Mouse (Mus musculus) small intestine, adult 2 months (tissue): ENCODE measurements at regions not wholly inside any gene's neighbourhood (a gene's known extent, or its start where the extent isn't known, plus 50 kb on each side); places are given as distances from the start of the nearest gene placed in this dataset.

Source experiments
- H3K27ac ChIP-seq: fragments of 200-500 bp; 2 replicates; pipeline ENCODE4 v1.5.1; 2012; ENCODE audit warnings: low read depth, low read length, control low read depth, inconsistent platforms; ENCODE audit not compliant: insufficient read depth
- H3K27me3 ChIP-seq: fragments of 200-500 bp; 2 replicates; pipeline ENCODE4 v1.6.1; 2012; ENCODE audit warnings: mild to moderate bottlenecking, moderate library complexity, low read length, inconsistent platforms; ENCODE audit not compliant: control insufficient read depth, insufficient read depth
- H3K36me3 ChIP-seq: fragments of 200-500 bp; 2 replicates; pipeline ENCODE4 v1.6.1; 2012; ENCODE audit warnings: mild to moderate bottlenecking, low read length, control low read depth, inconsistent platforms; ENCODE audit not compliant: control insufficient read depth, insufficient read depth
- H3K4me1 ChIP-seq: fragments of 200-500 bp; 2 replicates; pipeline ENCODE4 v1.6.1; 2012; ENCODE audit warnings: low read length, inconsistent platforms, mixed read lengths; ENCODE audit not compliant: control insufficient read depth, insufficient read depth, insufficient read length
- H3K4me3 ChIP-seq: fragments of 200-500 bp; 2 replicates; pipeline ENCODE4 v1.5.1; 2012; ENCODE audit warnings: low read depth, mild to moderate bottlenecking, control low read depth, inconsistent platforms, low read length, moderate library complexity
- CTCF ChIP-seq: fragments of 200-500 bp; IDR thresholded peaks from 2 replicates; pipeline ENCODE4 v1.5.1; 2012; ENCODE audit warnings: low read depth, mild to moderate bottlenecking, control low read depth, inconsistent platforms, low read length, moderate library complexity, mixed read lengths; ENCODE audit not compliant: insufficient replicate concordance, insufficient read length; ENCODE audit errors: extremely low read depth
- POLR2A ChIP-seq: fragments of 200-500 bp; IDR thresholded peaks from 2 replicates; pipeline ENCODE4 v1.6.1; 2012; ENCODE audit warnings: low read depth, mild to moderate bottlenecking, control low read depth, inconsistent platforms, low read length, moderate library complexity
- WGBS: fragments of 180-500 bp; shearing (Covaris S2); methylation state at CpG from one replicate; pipeline ENCODE4 v1.1.7; 2018; 5-methylcytosine and 5-hydroxymethylcytosine counted together

DNA sequence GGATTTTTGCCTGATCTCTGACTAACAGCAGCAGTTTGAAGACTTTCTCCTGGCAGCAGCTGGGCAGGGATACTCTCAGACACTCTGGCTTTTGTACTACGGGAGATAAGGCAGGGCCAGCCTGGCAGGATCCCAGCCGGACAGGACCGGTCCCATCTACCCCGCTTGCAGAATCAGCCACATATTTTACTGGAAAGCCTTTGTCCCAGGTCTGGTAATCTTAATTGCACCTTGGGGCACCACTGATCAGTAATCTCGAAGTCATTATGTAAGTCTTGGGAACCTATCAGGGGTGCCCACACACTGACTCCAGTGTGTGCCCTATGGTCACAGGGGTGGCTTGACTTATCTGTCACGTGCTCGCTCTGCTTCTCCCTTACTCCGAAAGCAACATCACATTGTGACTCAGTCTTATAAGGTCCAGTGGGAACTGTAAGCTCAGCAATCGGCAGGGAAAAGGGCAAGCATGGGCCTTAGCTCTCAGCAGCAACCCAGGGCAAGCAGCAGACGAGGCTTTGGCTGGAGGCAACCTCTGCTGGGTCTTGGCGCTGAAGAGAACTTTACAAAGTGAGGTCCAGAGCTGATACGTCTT is 105.0 kb upstream of the Atp1a1 start:
- H3K36me3 ChIP-seq = no peaks in the 10 kb centered on the region
- peaks cover 41% of the 10 kb centered on the region for H3K4me1 ChIP-seq
- H3K27me3 ChIP-seq = no peaks in the 10 kb centered on the region
- peak overlapping the region; percentile 99 for H3K27ac ChIP-seq
- no peak overlapping the region for H3K4me3 ChIP-seq
- 31% methylated on average over 12 of the region's 12 CpGs for WGBS
- peak; percentile 24; the same call in 1 of the 2 replicates for TF ChIP-seq POLR2A
- no peak for TF ChIP-seq CTCF

GRCm38 (mm10) chr3:101708821-101709220 is 104.3 kb upstream of the Atp1a1 start:
- WGBS = 33% methylated on average over 8 of the region's 8 CpGs
- Histone ChIP-seq H3K4me3 (no peak overlapping the region), H3K27me3 (no peaks in the 10 kb centered on the region), H3K27ac (peak overlapping the region; percentile 99), H3K36me3 (no peaks in the 10 kb centered on the region), H3K4me1 (peaks cover 37% of the 10 kb centered on the region)
- TF ChIP-seq CTCF (no peak), POLR2A (no peak; the same call in 1 of the 2 replicates)

GRCm38 (mm10) chr3:101704919-101705318 is 100.4 kb upstream of the Atp1a1 start:
- 81% methylated on average over 9 of the region's 9 CpGs for WGBS
- H3K36me3 ChIP-seq = no peaks in the 10 kb centered on the region
- peaks cover 38% of the 10 kb centered on the region for H3K4me1 ChIP-seq
- no peak overlapping the region for H3K27ac ChIP-seq
- H3K4me3 ChIP-seq = no peak overlapping the region
- TF ChIP-seq CTCF (no peak), POLR2A (no peak)
- no peaks in the 10 kb centered on the region for H3K27me3 ChIP-seq

DNA sequence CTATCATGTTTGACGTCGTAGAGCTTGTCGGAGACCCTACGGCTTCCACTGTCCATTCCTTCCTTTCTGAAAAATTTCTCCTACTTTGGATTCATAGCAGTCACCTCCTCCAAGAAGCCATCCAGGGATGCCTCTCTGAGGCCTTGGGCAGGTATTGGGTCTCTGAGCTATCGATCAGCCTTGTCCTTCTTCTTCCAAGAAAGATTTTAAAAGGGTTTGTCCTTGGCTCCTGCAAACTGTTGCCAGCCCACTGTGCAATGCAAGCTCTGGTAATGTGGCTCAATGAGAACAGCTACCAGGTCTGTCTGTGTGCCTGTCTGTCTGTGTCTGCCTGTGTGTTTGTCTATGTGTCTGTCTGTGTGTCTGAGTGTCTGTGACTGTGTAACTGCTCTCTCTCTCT is 99.8 kb upstream of the Atp1a1 start:
- Histone ChIP-seq H3K27ac (no peak overlapping the region), H3K36me3 (no peaks in the 10 kb centered on the region), H3K4me1 (peaks cover 36% of the 10 kb centered on the region), H3K4me3 (no peak overlapping the region), H3K27me3 (no peaks in the 10 kb centered on the region)
- TF ChIP-seq POLR2A = no peak
- no peak for TF ChIP-seq CTCF
- WGBS = 97% methylated on average over 5 of the region's 5 CpGs

- peak overlapping the region; percentile 45; the same call in 1 of the 2 replicates for H3K27ac ChIP-seq
- TF ChIP-seq CTCF = no peak
- no peak for TF ChIP-seq POLR2A
- WGBS = 23% methylated on average over 1 of the region's 1 CpGs
- H3K27me3 ChIP-seq = no peaks in the 10 kb centered on the region
- H3K4me3 ChIP-seq = no peak overlapping the region
- peaks cover 29% of the 10 kb centered on the region; the same call in 1 of the 2 replicates for H3K4me1 ChIP-seq
- H3K36me3 ChIP-seq = no peaks in the 10 kb centered on the region
Measured at GRCm38 (mm10) chr3:101701763-101702173, 97.3 kb upstream of the Atp1a1 start.

GRCm38 (mm10) chr3:101700974-101701610 is 96.6 kb upstream of the Atp1a1 start:
- no peaks in the 10 kb centered on the region for H3K27me3 ChIP-seq
- H3K36me3 ChIP-seq = no peaks in the 10 kb centered on the region
- peak overlapping the region; percentile 50 for H3K27ac ChIP-seq
- no peak overlapping the region for H3K4me3 ChIP-seq
- WGBS = 18% methylated on average over 10 of the region's 10 CpGs
- H3K4me1 ChIP-seq = peaks cover 26% of the 10 kb centered on the region; the same call in 1 of the 2 replicates
- no peak for TF ChIP-seq POLR2A
- TF ChIP-seq CTCF = no peak

GRCm38 (mm10) chr3:101699929-101700681 is 95.6 kb upstream of the Atp1a1 start:
- WGBS = 28% methylated on average over 12 of the region's 12 CpGs
- no peaks in the 10 kb centered on the region for H3K36me3 ChIP-seq
- peaks cover 23% of the 10 kb centered on the region; the same call in 1 of the 2 replicates for H3K4me1 ChIP-seq
- no peaks in the 10 kb centered on the region for H3K27me3 ChIP-seq
- TF ChIP-seq POLR2A (no peak), CTCF (no peak)
- H3K4me3 ChIP-seq = no peak overlapping the region
- H3K27ac ChIP-seq = peak overlapping the region; percentile 50
